Mouse (Mus musculus): ENCODE results near the gene Gm4450. TPM values are rescaled to one million over a fixed set of nuclear protein-coding genes. Genes with fewer than 3 reads are reported as not detected.
A peak's percentile ranks its signal among the peaks of the same experiment; 100 is the strongest.

The Gm4450 gene
- total and polyA plus RNA-seq, 2 experiments from 2014 or later: not detected

GRCm38 (mm10) chr3:98428928-98429525 lies 27.9 kb downstream of the Gm4450 start:
- H3K36me3 ChIP-seq (replicated peaks; ENCODE audit: control insufficient read depth, insufficient read depth, low read length): 0 out of 2 replicates have a peak, but pooled peaks cover 9% of the 10 kb centered on the region
- TF ChIP-seq EP300 (IDR thresholded peaks at IDR 0.05; ENCODE audit: low read depth): no peak
- TF ChIP-seq CTCF (IDR thresholded peaks at IDR 0.05; ENCODE audit: low read depth): no peak
- DNase-seq (ENCODE audit: low spot score): no peak
- no peaks in the 10 kb centered on the region for H3K9me3 ChIP-seq (replicated peaks; ENCODE audit: control insufficient read depth, low read length)
- WGBS: 57% methylated on average over 8 of the region's 8 CpGs
- peak overlapping the region; percentile 61; the same call in 1 of the 2 replicates for H3K4me3 ChIP-seq (ENCODE audit: low read depth, low read length)
- H3K27me3 ChIP-seq (ENCODE audit: control insufficient read depth, insufficient read depth, low read length): no peaks in the 10 kb centered on the region
- H3K4me2 ChIP-seq (ENCODE audit: low read depth, low read length): no peak overlapping the region; the same call in 1 of the 2 replicates
- no peak overlapping the region for H3K9ac ChIP-seq (replicated peaks; ENCODE audit: low read depth, low read length)
- no peak for ATAC-seq (ENCODE audit: insufficient read depth, low read depth)
- H3K27ac ChIP-seq (ENCODE audit: low read depth): no peak overlapping the region
- H3K4me1 ChIP-seq (ENCODE audit: control insufficient read depth, insufficient read depth): peaks cover 13% of the 10 kb centered on the region

DNA sequence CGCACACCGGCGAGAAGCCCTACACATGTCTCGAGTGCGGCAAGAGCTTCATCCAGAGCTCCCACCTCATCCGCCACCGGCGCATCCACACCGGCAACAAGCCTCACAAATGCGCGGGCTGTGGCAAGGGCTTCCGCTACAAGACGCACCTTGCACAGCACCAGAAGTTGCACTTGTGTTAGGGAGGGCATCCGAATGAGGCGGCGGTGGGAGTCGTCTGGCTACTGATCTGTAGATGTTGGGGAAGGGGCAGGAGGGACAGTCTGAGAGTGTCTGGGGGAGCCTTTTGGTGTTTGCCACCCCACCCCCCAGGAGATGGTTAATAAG lies 28.5 kb downstream of the Gm4450 start:
- no peaks in the 10 kb centered on the region for H3K27me3 ChIP-seq (ENCODE audit: control insufficient read depth, insufficient read depth, low read length)
- no peak overlapping the region for H3K27ac ChIP-seq (ENCODE audit: low read depth)
- TF ChIP-seq CTCF (IDR thresholded peaks at IDR 0.05; ENCODE audit: low read depth) (no peak), EP300 (IDR thresholded peaks at IDR 0.05; ENCODE audit: low read depth) (no peak)
- DNase-seq (ENCODE audit: low spot score) (no peak), ATAC-seq (ENCODE audit: insufficient read depth, low read depth) (no peak)
- 0 out of 2 replicates have a peak, but pooled peaks cover 9% of the 10 kb centered on the region for H3K36me3 ChIP-seq (replicated peaks; ENCODE audit: control insufficient read depth, insufficient read depth, low read length)
- peak overlapping the region; percentile 89 for H3K4me2 ChIP-seq (ENCODE audit: low read depth, low read length)
- H3K9ac ChIP-seq (replicated peaks; ENCODE audit: low read depth, low read length): peak overlapping the region; percentile 27; the same call in 1 of the 2 replicates
- peaks cover 13% of the 10 kb centered on the region for H3K4me1 ChIP-seq (ENCODE audit: control insufficient read depth, insufficient read depth)
- no peaks in the 10 kb centered on the region for H3K9me3 ChIP-seq (replicated peaks; ENCODE audit: control insufficient read depth, low read length)
- peak overlapping the region; percentile 61 for H3K4me3 ChIP-seq (ENCODE audit: low read depth, low read length)
- 31% methylated on average over 17 of the region's 17 CpGs for WGBS

- DNase-seq (ENCODE audit: low spot score): peak; percentile 70
- peak overlapping the region; percentile 89 for H3K4me2 ChIP-seq (ENCODE audit: low read depth, low read length)
- H3K4me1 ChIP-seq (ENCODE audit: control insufficient read depth, insufficient read depth): peaks cover 13% of the 10 kb centered on the region
- peak overlapping the region; percentile 27 for H3K9ac ChIP-seq (replicated peaks; ENCODE audit: low read depth, low read length)
- H3K9me3 ChIP-seq (replicated peaks; ENCODE audit: control insufficient read depth, low read length): no peaks in the 10 kb centered on the region
- H3K4me3 ChIP-seq (ENCODE audit: low read depth, low read length): peak overlapping the region; percentile 61
- TF ChIP-seq CTCF (IDR thresholded peaks at IDR 0.05; ENCODE audit: low read depth) (no peak), EP300 (IDR thresholded peaks at IDR 0.05; ENCODE audit: low read depth) (no peak)
- 2% methylated on average over 95 of the region's 110 CpGs for WGBS
- no peak overlapping the region; the same call in 1 of the 2 replicates for H3K27ac ChIP-seq (ENCODE audit: low read depth)
- peak; percentile 96 for ATAC-seq (ENCODE audit: insufficient read depth, low read depth)
- H3K36me3 ChIP-seq (replicated peaks; ENCODE audit: control insufficient read depth, insufficient read depth, low read length): 0 out of 2 replicates have a peak, but pooled peaks cover 9% of the 10 kb centered on the region
- no peaks in the 10 kb centered on the region for H3K27me3 ChIP-seq (ENCODE audit: control insufficient read depth, insufficient read depth, low read length)
These were observed 29.1 kb downstream of the Gm4450 start for GRCm38 (mm10) chr3:98427600-98428448.

DNA sequence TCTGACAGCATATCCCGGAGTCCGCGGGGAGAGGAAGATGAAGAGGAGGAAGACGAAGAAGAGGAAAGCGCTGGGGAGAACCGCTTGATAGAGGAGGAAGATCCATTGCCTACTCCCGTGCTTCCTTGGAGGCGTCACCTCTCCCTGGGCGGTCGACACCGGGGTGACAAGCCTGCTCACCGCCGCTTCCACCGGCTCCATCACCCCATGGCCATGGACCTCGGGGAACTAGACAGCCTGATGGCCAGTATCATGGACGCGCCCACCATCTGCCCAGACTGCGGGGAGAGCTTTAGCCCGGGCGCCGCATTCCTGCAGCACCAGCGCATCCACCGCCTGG lies 29.7 kb downstream of the Gm4450 start:
- H3K36me3 ChIP-seq (replicated peaks; ENCODE audit: control insufficient read depth, insufficient read depth, low read length): 0 out of 2 replicates have a peak, but pooled peaks cover 9% of the 10 kb centered on the region
- WGBS: 8% methylated on average over 23 of the region's 23 CpGs
- DNase-seq (ENCODE audit: low spot score) (no peak), ATAC-seq (ENCODE audit: insufficient read depth, low read depth) (no peak)
- H3K9me3 ChIP-seq (replicated peaks; ENCODE audit: control insufficient read depth, low read length): no peaks in the 10 kb centered on the region
- H3K27ac ChIP-seq (ENCODE audit: low read depth): no peak overlapping the region; the same call in 1 of the 2 replicates
- H3K4me1 ChIP-seq (ENCODE audit: control insufficient read depth, insufficient read depth): peaks cover 13% of the 10 kb centered on the region
- peak overlapping the region; percentile 89 for H3K4me2 ChIP-seq (ENCODE audit: low read depth, low read length)
- no peak for TF ChIP-seq CTCF (IDR thresholded peaks at IDR 0.05; ENCODE audit: low read depth)
- no peak for TF ChIP-seq EP300 (IDR thresholded peaks at IDR 0.05; ENCODE audit: low read depth)
- 0 out of 2 replicates have a peak overlapping the region, but pooled peaks have one; percentile 27 for H3K9ac ChIP-seq (replicated peaks; ENCODE audit: low read depth, low read length)
- H3K4me3 ChIP-seq (ENCODE audit: low read depth, low read length): peak overlapping the region; percentile 61
- no peaks in the 10 kb centered on the region for H3K27me3 ChIP-seq (ENCODE audit: control insufficient read depth, insufficient read depth, low read length)

GRCm38 (mm10) chr3:98426749-98427148 lies 30.2 kb downstream of the Gm4450 start:
- no peak overlapping the region for H3K9ac ChIP-seq (replicated peaks; ENCODE audit: low read depth, low read length)

More at GRCm38 (mm10) chr3:98426749-98427148, 30.2 kb downstream of the Gm4450 start:
- H3K27me3 ChIP-seq (ENCODE audit: control insufficient read depth, insufficient read depth, low read length): no peaks in the 10 kb centered on the region
- WGBS: 52% methylated on average over 5 of the region's 5 CpGs
- TF ChIP-seq CTCF (IDR thresholded peaks at IDR 0.05; ENCODE audit: low read depth): no peak
- no peak for TF ChIP-seq EP300 (IDR thresholded peaks at IDR 0.05; ENCODE audit: low read depth)
- H3K36me3 ChIP-seq (replicated peaks; ENCODE audit: control insufficient read depth, insufficient read depth, low read length): 0 out of 2 replicates have a peak, but pooled peaks cover 9% of the 10 kb centered on the region
- H3K27ac ChIP-seq (ENCODE audit: low read depth): no peak overlapping the region
- H3K4me2 ChIP-seq (ENCODE audit: low read depth, low read length): peak overlapping the region; percentile 89
- no peak for ATAC-seq (ENCODE audit: insufficient read depth, low read depth)
- DNase-seq (ENCODE audit: low spot score): no peak
- H3K4me3 ChIP-seq (ENCODE audit: low read depth, low read length): peak overlapping the region; percentile 61
- peaks cover 13% of the 10 kb centered on the region for H3K4me1 ChIP-seq (ENCODE audit: control insufficient read depth, insufficient read depth)
- H3K9me3 ChIP-seq (replicated peaks; ENCODE audit: control insufficient read depth, low read length): no peaks in the 10 kb centered on the region

Measured in heart, postnatal 0 days (tissue).